Mouse (Mus musculus): Measurements from ENCODE around the gene Strn3. TPM values are rescaled to one million over a fixed set of nuclear protein-coding genes. Genes with fewer than 3 reads are reported as not detected.

Strn3 gene
- polyA plus RNA-seq (2012; rRNA removed), result 77.4 and 83.8 TPM in 2 replicates

- DNase-seq, result peak; percentile 95 to 98
- Histone ChIP-seq H3K27me3 (ENCODE audit: control insufficient read depth, insufficient read depth, low read length) (no peaks in the 10 kb centered on the region), H3K4me1 (ENCODE audit: control insufficient read depth, insufficient read depth, low read length) (peaks cover 3% of the 10 kb centered on the region), H3K4me3 (replicated peaks; ENCODE audit: insufficient read depth, low read depth, low read length) (peak within 1 kb of the TSS; percentile 87), H3K27ac (ENCODE audit: insufficient read depth, low read length) (peak within 1 kb of the TSS; percentile 96)
- under 1% methylated on average over 55 of the region's 56 CpGs for WGBS
- TF ChIP-seq POLR2A (IDR thresholded peaks at IDR 0.05; ENCODE audit: borderline replicate concordance, insufficient read depth, low read length), result peak; percentile 51
- no peak for TF ChIP-seq CTCF (IDR thresholded peaks at IDR 0.05; ENCODE audit: borderline replicate concordance, insufficient read depth, low read depth, low read length)
Measured at GRCm38 (mm10) chr12:51691845-51692632, at the start of gene Strn3. Strn3 (minus strand) TSS chr12:51691897.

GRCm38 (mm10) chr12:51736807-51737206 lies 45.1 kb upstream of the Strn3 start:
- WGBS, result 32% methylated on average over 1 of the region's 1 CpGs
- no peak for TF ChIP-seq CTCF (IDR thresholded peaks at IDR 0.05; ENCODE audit: borderline replicate concordance, insufficient read depth, low read depth, low read length)
- H3K27me3 ChIP-seq (ENCODE audit: control insufficient read depth, insufficient read depth, low read length), result no peaks in the 10 kb centered on the region
- DNase-seq, result no peak
- no peaks in the 10 kb centered on the region for H3K4me1 ChIP-seq (ENCODE audit: control insufficient read depth, insufficient read depth, low read length)
- no peak overlapping the region for H3K4me3 ChIP-seq (replicated peaks; ENCODE audit: insufficient read depth, low read depth, low read length)
- H3K27ac ChIP-seq (ENCODE audit: insufficient read depth, low read length), result no peak overlapping the region

- 68% methylated on average over 3 of the region's 3 CpGs for WGBS
- TF ChIP-seq POLR2A (IDR thresholded peaks at IDR 0.05; ENCODE audit: borderline replicate concordance, insufficient read depth, low read length), result no peak
- TF ChIP-seq CTCF (IDR thresholded peaks at IDR 0.05; ENCODE audit: borderline replicate concordance, insufficient read depth, low read depth, low read length), result no peak
- H3K4me1 ChIP-seq (ENCODE audit: control insufficient read depth, insufficient read depth, low read length), result no peaks in the 10 kb centered on the region
- no peak overlapping the region for H3K4me3 ChIP-seq (replicated peaks; ENCODE audit: insufficient read depth, low read depth, low read length)
- H3K27me3 ChIP-seq (ENCODE audit: control insufficient read depth, insufficient read depth, low read length), result no peaks in the 10 kb centered on the region
- DNase-seq, result no peak
- H3K27ac ChIP-seq (ENCODE audit: insufficient read depth, low read length), result no peak overlapping the region
Measured at GRCm38 (mm10) chr12:51736381-51736780, 44.7 kb upstream of the Strn3 start.

GRCm38 (mm10) chr12:51735840-51736271 lies 44.2 kb upstream of the Strn3 start:
- WGBS, result 21% methylated on average over 7 of the region's 7 CpGs
- TF ChIP-seq POLR2A (IDR thresholded peaks at IDR 0.05; ENCODE audit: borderline replicate concordance, insufficient read depth, low read length) (no peak), CTCF (IDR thresholded peaks at IDR 0.05; ENCODE audit: borderline replicate concordance, insufficient read depth, low read depth, low read length) (no peak)
- H3K27ac ChIP-seq (ENCODE audit: insufficient read depth, low read length), result no peak overlapping the region
- H3K4me1 ChIP-seq (ENCODE audit: control insufficient read depth, insufficient read depth, low read length), result no peaks in the 10 kb centered on the region
- no peaks in the 10 kb centered on the region for H3K27me3 ChIP-seq (ENCODE audit: control insufficient read depth, insufficient read depth, low read length)
- H3K4me3 ChIP-seq (replicated peaks; ENCODE audit: insufficient read depth, low read depth, low read length), result no peak overlapping the region
- DNase-seq, result no peak

- Histone ChIP-seq H3K27ac (ENCODE audit: insufficient read depth, low read length) (no peak overlapping the region), H3K27me3 (ENCODE audit: control insufficient read depth, insufficient read depth, low read length) (no peaks in the 10 kb centered on the region), H3K4me1 (ENCODE audit: control insufficient read depth, insufficient read depth, low read length) (0 out of 2 replicates have a peak, but pooled peaks cover 2% of the 10 kb centered on the region), H3K4me3 (replicated peaks; ENCODE audit: insufficient read depth, low read depth, low read length) (no peak overlapping the region)
- TF ChIP-seq CTCF (IDR thresholded peaks at IDR 0.05; ENCODE audit: borderline replicate concordance, insufficient read depth, low read depth, low read length) (no peak), POLR2A (IDR thresholded peaks at IDR 0.05; ENCODE audit: borderline replicate concordance, insufficient read depth, low read length) (no peak)
- WGBS, result 84% methylated on average over 14 of the region's 14 CpGs
- DNase-seq, result no peak
Measured at GRCm38 (mm10) chr12:51734605-51735211, 43.0 kb upstream of the Strn3 start.

GRCm38 (mm10) chr12:51729827-51730226 lies 38.1 kb upstream of the Strn3 start:
- no peak for TF ChIP-seq POLR2A (IDR thresholded peaks at IDR 0.05; ENCODE audit: borderline replicate concordance, insufficient read depth, low read length)
- no peak for TF ChIP-seq CTCF (IDR thresholded peaks at IDR 0.05; ENCODE audit: borderline replicate concordance, insufficient read depth, low read depth, low read length)
- Histone ChIP-seq H3K4me3 (replicated peaks; ENCODE audit: insufficient read depth, low read depth, low read length) (no peak overlapping the region), H3K27ac (ENCODE audit: insufficient read depth, low read length) (no peak overlapping the region), H3K4me1 (ENCODE audit: control insufficient read depth, insufficient read depth, low read length) (peaks cover 4% of the 10 kb centered on the region; the same call in 1 of the 2 replicates), H3K27me3 (ENCODE audit: control insufficient read depth, insufficient read depth, low read length) (no peaks in the 10 kb centered on the region)
- WGBS, result 97% methylated on average over 9 of the region's 9 CpGs
- no peak for DNase-seq

GRCm38 (mm10) chr12:51729058-51729457 lies 37.4 kb upstream of the Strn3 start:
- WGBS, result 44% methylated on average over 11 of the region's 11 CpGs

GRCm38 (mm10) chr12:51721836-51722235 lies 30.1 kb upstream of the Strn3 start:
- 95% methylated on average over 8 of the region's 8 CpGs for WGBS
- TF ChIP-seq CTCF (IDR thresholded peaks at IDR 0.05; ENCODE audit: borderline replicate concordance, insufficient read depth, low read depth, low read length), result no peak
- TF ChIP-seq POLR2A (IDR thresholded peaks at IDR 0.05; ENCODE audit: borderline replicate concordance, insufficient read depth, low read length), result no peak
- Histone ChIP-seq H3K4me1 (ENCODE audit: control insufficient read depth, insufficient read depth, low read length) (no peaks in the 10 kb centered on the region), H3K27ac (ENCODE audit: insufficient read depth, low read length) (no peak overlapping the region), H3K4me3 (replicated peaks; ENCODE audit: insufficient read depth, low read depth, low read length) (no peak overlapping the region), H3K27me3 (ENCODE audit: control insufficient read depth, insufficient read depth, low read length) (no peaks in the 10 kb centered on the region)
- no peak for DNase-seq

More at GRCm38 (mm10) chr12:51729058-51729457, 37.4 kb upstream of the Strn3 start:
- no peak overlapping the region for H3K4me3 ChIP-seq (replicated peaks; ENCODE audit: insufficient read depth, low read depth, low read length)
- peaks cover 4% of the 10 kb centered on the region; the same call in 1 of the 2 replicates for H3K4me1 ChIP-seq (ENCODE audit: control insufficient read depth, insufficient read depth, low read length)
- 0 out of 2 replicates have a peak overlapping the region, but pooled peaks have one; percentile 54 for H3K27ac ChIP-seq (ENCODE audit: insufficient read depth, low read length)
- TF ChIP-seq POLR2A (IDR thresholded peaks at IDR 0.05; ENCODE audit: borderline replicate concordance, insufficient read depth, low read length) (no peak), CTCF (IDR thresholded peaks at IDR 0.05; ENCODE audit: borderline replicate concordance, insufficient read depth, low read depth, low read length) (no peak)
- H3K27me3 ChIP-seq (ENCODE audit: control insufficient read depth, insufficient read depth, low read length), result no peaks in the 10 kb centered on the region
- no peak for DNase-seq

All from cerebellum, adult 2 months (tissue).